Mouse (Mus musculus): ENCODE measurements around the gene Cdc42se2. TPM values are rescaled to one million over a fixed set of nuclear protein-coding genes. Genes with fewer than 3 reads are reported as not detected.
A peak's percentile ranks its signal among the peaks of the same experiment; 100 is the strongest.

Cdc42se2 gene
- polyA plus RNA-seq, 1 experiment from 2014 or later: 229 TPM

- Histone ChIP-seq H3K27ac (replicated peaks) (no peak overlapping the region), H3K4me1 (no peaks in the 10 kb centered on the region), H3K36me3 (peaks cover 73% of the 10 kb centered on the region), H3K9me3 (replicated peaks) (peaks cover 3% of the 10 kb centered on the region; the same call in 1 of the 2 replicates), H3K27me3 (ENCODE audit: low read depth, poor library complexity, severe bottlenecking) (no peaks in the 10 kb centered on the region), H3K4me3 (no peak overlapping the region)
- no peak for DNase-seq (ENCODE audit: low spot score)
- 90% methylated on average over 2 of the region's 2 CpGs for WGBS
These were observed 74.6 kb downstream of the Cdc42se2 start for GRCm38 (mm10) chr11:54712849-54713248.

DNA sequence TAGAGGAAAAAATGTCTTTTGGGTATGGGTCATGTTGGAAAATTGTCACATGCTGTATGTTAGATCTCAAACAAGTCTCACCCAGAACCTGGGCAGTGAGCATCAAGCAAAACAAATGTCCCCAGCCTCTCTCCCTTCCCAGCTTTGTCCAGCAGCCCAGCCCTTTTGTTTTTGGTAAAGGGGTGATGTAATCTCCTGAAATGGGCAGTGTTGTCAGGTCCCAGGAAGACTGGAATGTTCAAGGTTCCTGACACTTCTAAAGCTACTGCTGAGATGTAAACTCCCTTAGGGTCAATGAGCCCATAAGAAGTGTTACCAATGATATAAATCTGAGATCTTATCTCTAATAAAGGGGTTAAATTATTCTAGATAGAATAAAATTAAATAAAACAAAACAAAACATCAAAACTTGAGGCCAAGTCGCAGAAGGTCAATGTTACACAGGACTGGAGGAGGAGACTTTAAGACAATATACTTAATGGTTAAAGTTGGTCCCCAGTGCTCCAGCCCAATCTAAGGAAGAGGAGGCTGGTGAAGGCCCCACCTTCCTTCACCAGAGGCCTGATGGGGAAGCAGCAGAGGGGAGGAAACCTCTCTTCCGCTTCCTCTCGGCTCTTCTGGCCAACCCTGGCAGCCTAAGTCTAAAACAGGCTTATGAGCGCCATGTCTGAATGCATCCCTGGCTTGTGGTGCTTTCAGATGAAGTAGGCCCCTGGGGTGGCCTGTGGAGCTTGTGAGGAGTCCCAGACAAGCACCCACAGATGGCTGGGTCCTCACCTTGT is 76.8 kb downstream of the Cdc42se2 start:
- 92% methylated on average over 4 of the region's 4 CpGs for WGBS
- peaks cover 51% of the 10 kb centered on the region for H3K36me3 ChIP-seq
- H3K4me1 ChIP-seq: no peaks in the 10 kb centered on the region
- H3K4me3 ChIP-seq: no peak overlapping the region
- no peaks in the 10 kb centered on the region for H3K9me3 ChIP-seq (replicated peaks)
- no peak overlapping the region for H3K27ac ChIP-seq (replicated peaks)
- no peak for DNase-seq (ENCODE audit: low spot score)
- H3K27me3 ChIP-seq (ENCODE audit: low read depth, poor library complexity, severe bottlenecking): no peaks in the 10 kb centered on the region

DNA sequence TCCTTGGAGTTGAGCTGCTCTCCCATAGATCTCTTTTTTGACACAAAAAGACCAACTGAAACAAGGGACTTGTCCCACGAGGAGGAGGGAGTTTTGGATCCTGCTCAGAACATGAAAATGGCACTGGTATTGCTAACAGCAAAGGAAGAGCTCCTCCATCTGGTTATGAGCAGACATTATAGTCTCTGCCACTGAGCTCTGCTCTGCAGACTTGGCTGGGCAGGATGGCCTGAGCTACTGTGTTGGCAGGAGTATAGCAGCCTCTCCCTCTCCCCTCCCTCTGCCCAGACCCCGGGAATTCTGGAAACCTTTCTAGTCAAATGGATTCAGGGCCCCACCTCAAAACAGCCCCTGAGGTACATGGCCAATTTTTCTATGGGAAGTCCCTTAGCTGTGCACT is 77.8 kb downstream of the Cdc42se2 start:
- DNase-seq (ENCODE audit: low spot score): no peak
- Histone ChIP-seq H3K27ac (replicated peaks) (no peak overlapping the region), H3K36me3 (peaks cover 41% of the 10 kb centered on the region), H3K27me3 (ENCODE audit: low read depth, poor library complexity, severe bottlenecking) (no peaks in the 10 kb centered on the region), H3K4me3 (no peak overlapping the region), H3K4me1 (no peaks in the 10 kb centered on the region), H3K9me3 (replicated peaks) (no peaks in the 10 kb centered on the region)
- WGBS: 76% methylated on average over 2 of the region's 2 CpGs

GRCm38 (mm10) chr11:54708153-54708552 is 79.3 kb downstream of the Cdc42se2 start:
- H3K27ac ChIP-seq (replicated peaks): no peak overlapping the region
- H3K4me1 ChIP-seq: no peaks in the 10 kb centered on the region
- no peak for DNase-seq (ENCODE audit: low spot score)
- H3K4me3 ChIP-seq: no peak overlapping the region
- no peaks in the 10 kb centered on the region for H3K9me3 ChIP-seq (replicated peaks)
- H3K27me3 ChIP-seq (ENCODE audit: low read depth, poor library complexity, severe bottlenecking): no peaks in the 10 kb centered on the region
- peaks cover 26% of the 10 kb centered on the region for H3K36me3 ChIP-seq
- WGBS: 93% methylated on average over 2 of the region's 2 CpGs

GRCm38 (mm10) chr11:54703306-54703705 is 84.2 kb downstream of the Cdc42se2 start:
- 0 out of 2 replicates have a peak overlapping the region, but pooled peaks have one; percentile 33 for H3K27ac ChIP-seq (replicated peaks)
- 32% methylated on average over 4 of the region's 4 CpGs for WGBS
- no peaks in the 10 kb centered on the region for H3K9me3 ChIP-seq (replicated peaks)
- no peaks in the 10 kb centered on the region for H3K27me3 ChIP-seq (ENCODE audit: low read depth, poor library complexity, severe bottlenecking)
- peak; percentile 63 for DNase-seq (ENCODE audit: low spot score)
- H3K36me3 ChIP-seq: peaks cover 9% of the 10 kb centered on the region; the same call in 1 of the 2 replicates
- H3K4me1 ChIP-seq: no peaks in the 10 kb centered on the region
- no peak overlapping the region for H3K4me3 ChIP-seq

GRCm38 (mm10) chr11:54701848-54702247 is 85.6 kb downstream of the Cdc42se2 start:
- Histone ChIP-seq H3K9me3 (replicated peaks) (no peaks in the 10 kb centered on the region), H3K4me3 (no peak overlapping the region), H3K4me1 (no peaks in the 10 kb centered on the region), H3K27ac (replicated peaks) (no peak overlapping the region), H3K27me3 (ENCODE audit: low read depth, poor library complexity, severe bottlenecking) (no peaks in the 10 kb centered on the region), H3K36me3 (peaks cover 17% of the 10 kb centered on the region)
- no peak for DNase-seq (ENCODE audit: low spot score)
- 92% methylated on average over 8 of the region's 8 CpGs for WGBS

GRCm38 (mm10) chr11:54699972-54700371 is 87.5 kb downstream of the Cdc42se2 start:
- Histone ChIP-seq H3K4me1 (no peaks in the 10 kb centered on the region), H3K36me3 (peaks cover 35% of the 10 kb centered on the region), H3K4me3 (no peak overlapping the region), H3K9me3 (replicated peaks) (no peaks in the 10 kb centered on the region), H3K27me3 (ENCODE audit: low read depth, poor library complexity, severe bottlenecking) (no peaks in the 10 kb centered on the region), H3K27ac (replicated peaks) (no peak overlapping the region)
- no peak for DNase-seq (ENCODE audit: low spot score)
- WGBS: 89% methylated on average over 3 of the region's 3 CpGs

DNA sequence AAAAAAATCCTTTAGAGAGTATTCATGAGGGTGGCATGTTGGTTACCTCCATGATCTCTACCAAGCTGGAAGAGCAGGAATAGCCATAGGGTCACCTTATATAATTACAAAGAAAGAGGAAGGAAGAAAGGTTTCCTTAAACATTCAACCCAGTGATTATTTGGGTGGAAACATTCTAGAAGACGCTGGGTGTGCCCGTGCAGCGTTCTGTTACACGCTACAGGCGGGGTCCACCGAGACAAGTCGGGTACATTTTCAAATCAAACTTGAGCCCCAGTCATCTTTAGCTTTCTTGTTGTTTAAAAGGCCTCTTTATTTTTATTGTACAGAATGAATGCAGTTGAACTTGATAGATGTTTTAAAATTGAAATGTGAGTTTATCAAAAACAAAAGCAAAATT is 88.8 kb downstream of the Cdc42se2 start:
- Histone ChIP-seq H3K4me1 (no peaks in the 10 kb centered on the region), H3K9me3 (replicated peaks) (no peaks in the 10 kb centered on the region), H3K27ac (replicated peaks) (no peak overlapping the region), H3K4me3 (no peak overlapping the region), H3K36me3 (peaks cover 47% of the 10 kb centered on the region), H3K27me3 (ENCODE audit: low read depth, poor library complexity, severe bottlenecking) (no peaks in the 10 kb centered on the region)
- no peak for DNase-seq (ENCODE audit: low spot score)
- 95% methylated on average over 7 of the region's 7 CpGs for WGBS

DNA sequence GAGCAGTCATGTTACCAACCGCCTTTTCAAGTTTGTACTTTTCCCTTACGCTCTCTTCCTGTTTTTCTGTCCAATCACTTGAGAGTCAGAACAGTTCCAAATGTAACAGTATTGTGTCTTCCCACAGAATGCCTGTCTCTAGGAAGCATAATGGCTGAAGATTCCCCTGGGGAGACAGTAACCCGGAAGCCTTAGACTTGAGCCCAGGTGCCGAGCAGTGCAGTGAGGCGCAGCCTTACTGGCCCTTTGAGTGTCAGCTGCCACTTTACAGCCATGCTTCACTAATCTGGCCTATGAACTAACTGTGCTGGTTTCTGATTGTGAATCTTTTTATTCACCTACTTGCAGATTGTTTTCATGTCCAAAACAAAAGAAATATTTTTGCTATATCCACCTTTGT is 89.9 kb downstream of the Cdc42se2 start:
- Histone ChIP-seq H3K27ac (replicated peaks) (no peak overlapping the region), H3K9me3 (replicated peaks) (no peaks in the 10 kb centered on the region), H3K27me3 (ENCODE audit: low read depth, poor library complexity, severe bottlenecking) (no peaks in the 10 kb centered on the region), H3K4me1 (no peaks in the 10 kb centered on the region), H3K4me3 (no peak overlapping the region), H3K36me3 (peaks cover 53% of the 10 kb centered on the region)
- WGBS: 87% methylated on average over 5 of the region's 5 CpGs
- no peak for DNase-seq (ENCODE audit: low spot score)

DNA sequence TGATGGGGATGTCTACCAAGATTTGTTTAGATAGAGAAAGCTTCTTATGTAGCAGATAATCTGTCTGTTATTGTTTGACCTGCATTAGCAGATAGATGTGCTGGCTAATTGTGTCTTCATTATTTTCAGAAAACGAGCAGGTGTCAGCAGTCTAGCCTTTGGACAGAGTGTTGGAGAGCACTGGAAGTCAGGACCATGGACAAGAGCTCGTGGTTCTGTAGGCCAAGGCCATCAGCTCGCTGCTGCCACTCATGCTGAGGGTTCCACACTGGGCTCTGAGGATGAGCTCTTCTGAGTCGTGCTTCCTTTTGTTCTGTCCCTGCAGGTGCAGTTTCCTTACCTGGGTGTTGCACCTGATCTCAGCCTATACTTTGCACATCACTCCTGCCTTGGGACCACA is 91.5 kb downstream of the Cdc42se2 start:
- Histone ChIP-seq H3K4me3 (no peak overlapping the region), H3K36me3 (peaks cover 66% of the 10 kb centered on the region), H3K4me1 (no peaks in the 10 kb centered on the region), H3K27ac (replicated peaks) (no peak overlapping the region), H3K9me3 (replicated peaks) (no peaks in the 10 kb centered on the region), H3K27me3 (ENCODE audit: low read depth, poor library complexity, severe bottlenecking) (no peaks in the 10 kb centered on the region)
- WGBS: 76% methylated on average over 4 of the region's 4 CpGs
- DNase-seq (ENCODE audit: low spot score): no peak

DNA sequence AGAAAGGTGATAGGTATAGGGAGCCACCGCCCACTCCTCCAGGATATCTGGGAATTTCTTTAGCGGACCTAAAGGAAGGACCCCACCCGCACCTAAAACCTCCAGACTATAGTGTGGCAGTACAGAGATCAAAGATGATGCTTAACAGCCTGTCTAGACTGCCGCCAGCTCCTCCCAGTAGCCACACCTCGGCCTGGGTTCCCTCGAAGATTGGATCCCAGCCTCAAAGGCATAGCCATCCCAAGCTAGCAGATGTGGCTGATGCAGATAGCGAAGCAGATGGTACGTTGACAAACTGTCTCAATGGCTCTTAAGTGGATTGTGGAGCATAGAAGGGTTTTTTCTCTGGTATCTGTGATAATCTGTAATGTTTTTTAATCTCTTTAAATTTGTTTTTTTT is 93.2 kb downstream of the Cdc42se2 start:
- DNase-seq (ENCODE audit: low spot score): no peak
- Histone ChIP-seq H3K27ac (replicated peaks) (no peak overlapping the region), H3K4me1 (no peaks in the 10 kb centered on the region), H3K9me3 (replicated peaks) (no peaks in the 10 kb centered on the region), H3K27me3 (ENCODE audit: low read depth, poor library complexity, severe bottlenecking) (no peaks in the 10 kb centered on the region), H3K36me3 (peaks cover 70% of the 10 kb centered on the region), H3K4me3 (no peak overlapping the region)
- 87% methylated on average over 8 of the region's 8 CpGs for WGBS

GRCm38 (mm10) chr11:54693696-54694095 is 93.8 kb downstream of the Cdc42se2 start:
- WGBS: 93% methylated on average over 6 of the region's 6 CpGs
- no peaks in the 10 kb centered on the region for H3K4me1 ChIP-seq
- no peak overlapping the region for H3K27ac ChIP-seq (replicated peaks)
- no peak overlapping the region for H3K4me3 ChIP-seq
- no peaks in the 10 kb centered on the region for H3K27me3 ChIP-seq (ENCODE audit: low read depth, poor library complexity, severe bottlenecking)
- DNase-seq (ENCODE audit: low spot score): no peak
- peaks cover 73% of the 10 kb centered on the region for H3K36me3 ChIP-seq
- no peaks in the 10 kb centered on the region for H3K9me3 ChIP-seq (replicated peaks)

- H3K9me3 ChIP-seq (replicated peaks): no peaks in the 10 kb centered on the region
- whole genome bisulfite sequencing: 93% methylated on average over 4 of the region's 4 CpGs
- no peaks in the 10 kb centered on the region for H3K27me3 ChIP-seq (ENCODE audit: low read depth, poor library complexity, severe bottlenecking)
- H3K27ac ChIP-seq (replicated peaks): no peak overlapping the region
- H3K4me1 ChIP-seq: no peaks in the 10 kb centered on the region
- H3K4me3 ChIP-seq: no peak overlapping the region
- peaks cover 81% of the 10 kb centered on the region for H3K36me3 ChIP-seq
- DNase-seq (ENCODE audit: low spot score): no peak
These were observed 96.3 kb downstream of the Cdc42se2 start for GRCm38 (mm10) chr11:54691179-54691578.

Measured in midbrain, embryonic 10.5 days (tissue).